Mouse (Mus musculus): ENCODE results near the gene Fcor. TPM values are rescaled to one million over a fixed set of nuclear protein-coding genes. Genes with fewer than 3 reads are reported as not detected.

Fcor gene
- polyA plus RNA-seq, 1 experiment from 2014 or later = 20.9 TPM

GRCm38 (mm10) chr8:3701491-3701890 is 29.3 kb upstream of the Fcor start:
- no peaks in the 10 kb centered on the region for H3K4me1 ChIP-seq (ENCODE audit: control insufficient read depth, insufficient read depth, low read length)
- no peak overlapping the region for H3K9ac ChIP-seq (ENCODE audit: low read depth, low read length)
- no peak for ATAC-seq
- H3K36me3 ChIP-seq (ENCODE audit: control insufficient read depth, insufficient read depth, low read length) = no peaks in the 10 kb centered on the region
- H3K9me3 ChIP-seq (replicated peaks; ENCODE audit: control insufficient read depth, low read length, poor library complexity, severe bottlenecking) = no peaks in the 10 kb centered on the region
- no peak overlapping the region for H3K4me2 ChIP-seq (ENCODE audit: low read length)
- 100% methylated on average over 1 of the region's 1 CpGs for WGBS
- no peak overlapping the region for H3K27ac ChIP-seq (ENCODE audit: low read length)
- H3K27me3 ChIP-seq (ENCODE audit: control insufficient read depth, insufficient read depth, low read depth, low read length) = no peaks in the 10 kb centered on the region
- no peak overlapping the region for H3K4me3 ChIP-seq (ENCODE audit: low read depth, low read length)

- Histone ChIP-seq H3K36me3 (ENCODE audit: control insufficient read depth, insufficient read depth, low read length) (no peaks in the 10 kb centered on the region), H3K27me3 (ENCODE audit: control insufficient read depth, insufficient read depth, low read depth, low read length) (no peaks in the 10 kb centered on the region), H3K4me1 (ENCODE audit: control insufficient read depth, insufficient read depth, low read length) (no peaks in the 10 kb centered on the region), H3K27ac (ENCODE audit: low read length) (no peak within 1 kb of the TSS), H3K9me3 (replicated peaks; ENCODE audit: control insufficient read depth, low read length, poor library complexity, severe bottlenecking) (no peaks in the 10 kb centered on the region), H3K4me2 (ENCODE audit: low read length) (no peak within 1 kb of the TSS), H3K9ac (ENCODE audit: low read depth, low read length) (no peak within 1 kb of the TSS), H3K4me3 (ENCODE audit: low read depth, low read length) (no peak within 1 kb of the TSS)
- WGBS = 91% methylated on average over 3 of the region's 3 CpGs
- no peak for ATAC-seq
Observed at GRCm38 (mm10) chr8:3694121-3694520, 22.0 kb upstream of the Fcor start, which contains the start of gene Fcer2a. Gene Fcer2a, minus strand, starts transcription at chr8:3694175.

- H3K27ac ChIP-seq (ENCODE audit: low read length) = no peak overlapping the region
- 80% methylated on average over 3 of the region's 3 CpGs for WGBS
- no peak overlapping the region for H3K4me3 ChIP-seq (ENCODE audit: low read depth, low read length)
- no peaks in the 10 kb centered on the region for H3K9me3 ChIP-seq (replicated peaks; ENCODE audit: control insufficient read depth, low read length, poor library complexity, severe bottlenecking)
- H3K4me2 ChIP-seq (ENCODE audit: low read length) = no peak overlapping the region
- no peaks in the 10 kb centered on the region for H3K36me3 ChIP-seq (ENCODE audit: control insufficient read depth, insufficient read depth, low read length)
- H3K4me1 ChIP-seq (ENCODE audit: control insufficient read depth, insufficient read depth, low read length) = no peaks in the 10 kb centered on the region
- H3K9ac ChIP-seq (ENCODE audit: low read depth, low read length) = no peak overlapping the region
- H3K27me3 ChIP-seq (ENCODE audit: control insufficient read depth, insufficient read depth, low read depth, low read length) = no peaks in the 10 kb centered on the region
- ATAC-seq = no peak
Observed at GRCm38 (mm10) chr8:3690774-3691173, 18.6 kb upstream of the Fcor start.

- ATAC-seq = no peak
- no peak overlapping the region for H3K4me3 ChIP-seq (ENCODE audit: low read depth, low read length)
- H3K27ac ChIP-seq (ENCODE audit: low read length) = no peak overlapping the region
- H3K4me2 ChIP-seq (ENCODE audit: low read length) = no peak overlapping the region
- no peak overlapping the region for H3K9ac ChIP-seq (ENCODE audit: low read depth, low read length)
- 82% methylated on average over 6 of the region's 6 CpGs for WGBS
- H3K9me3 ChIP-seq (replicated peaks; ENCODE audit: control insufficient read depth, low read length, poor library complexity, severe bottlenecking) = no peaks in the 10 kb centered on the region
- no peaks in the 10 kb centered on the region for H3K27me3 ChIP-seq (ENCODE audit: control insufficient read depth, insufficient read depth, low read depth, low read length)
- H3K36me3 ChIP-seq (ENCODE audit: control insufficient read depth, insufficient read depth, low read length) = no peaks in the 10 kb centered on the region
- no peaks in the 10 kb centered on the region for H3K4me1 ChIP-seq (ENCODE audit: control insufficient read depth, insufficient read depth, low read length)
Observed at GRCm38 (mm10) chr8:3687537-3687936, 15.4 kb upstream of the Fcor start.

- Histone ChIP-seq H3K4me3 (ENCODE audit: low read depth, low read length) (no peak overlapping the region), H3K9me3 (replicated peaks; ENCODE audit: control insufficient read depth, low read length, poor library complexity, severe bottlenecking) (no peaks in the 10 kb centered on the region), H3K27me3 (ENCODE audit: control insufficient read depth, insufficient read depth, low read depth, low read length) (no peaks in the 10 kb centered on the region), H3K4me2 (ENCODE audit: low read length) (no peak overlapping the region), H3K27ac (ENCODE audit: low read length) (no peak overlapping the region), H3K36me3 (ENCODE audit: control insufficient read depth, insufficient read depth, low read length) (peaks cover 5% of the 10 kb centered on the region; the same call in 1 of the 2 replicates), H3K4me1 (ENCODE audit: control insufficient read depth, insufficient read depth, low read length) (no peaks in the 10 kb centered on the region), H3K9ac (ENCODE audit: low read depth, low read length) (no peak overlapping the region)
- ATAC-seq = no peak
- 69% methylated on average over 5 of the region's 5 CpGs for WGBS
Observed at GRCm38 (mm10) chr8:3685422-3685821, 13.3 kb upstream of the Fcor start.

GRCm38 (mm10) chr8:3684530-3684929 is 12.4 kb upstream of the Fcor start:
- Histone ChIP-seq H3K27ac (ENCODE audit: low read length) (no peak overlapping the region), H3K9me3 (replicated peaks; ENCODE audit: control insufficient read depth, low read length, poor library complexity, severe bottlenecking) (no peaks in the 10 kb centered on the region), H3K4me2 (ENCODE audit: low read length) (no peak overlapping the region), H3K4me1 (ENCODE audit: control insufficient read depth, insufficient read depth, low read length) (no peaks in the 10 kb centered on the region), H3K27me3 (ENCODE audit: control insufficient read depth, insufficient read depth, low read depth, low read length) (no peaks in the 10 kb centered on the region), H3K36me3 (ENCODE audit: control insufficient read depth, insufficient read depth, low read length) (peaks cover 14% of the 10 kb centered on the region), H3K9ac (ENCODE audit: low read depth, low read length) (no peak overlapping the region), H3K4me3 (ENCODE audit: low read depth, low read length) (no peak overlapping the region)
- peak; percentile 54 for ATAC-seq

- Histone ChIP-seq H3K9ac (ENCODE audit: low read depth, low read length) (no peak overlapping the region), H3K27me3 (ENCODE audit: control insufficient read depth, insufficient read depth, low read depth, low read length) (no peaks in the 10 kb centered on the region), H3K4me2 (ENCODE audit: low read length) (no peak overlapping the region), H3K9me3 (replicated peaks; ENCODE audit: control insufficient read depth, low read length, poor library complexity, severe bottlenecking) (no peaks in the 10 kb centered on the region), H3K4me1 (ENCODE audit: control insufficient read depth, insufficient read depth, low read length) (no peaks in the 10 kb centered on the region), H3K4me3 (ENCODE audit: low read depth, low read length) (no peak overlapping the region), H3K36me3 (ENCODE audit: control insufficient read depth, insufficient read depth, low read length) (peaks cover 22% of the 10 kb centered on the region), H3K27ac (ENCODE audit: low read length) (no peak overlapping the region)
- no peak for ATAC-seq
- 78% methylated on average over 6 of the region's 6 CpGs for WGBS
Observed at GRCm38 (mm10) chr8:3683408-3684176, 11.4 kb upstream of the Fcor start.

- Histone ChIP-seq H3K9ac (ENCODE audit: low read depth, low read length) (no peak overlapping the region), H3K27ac (ENCODE audit: low read length) (no peak overlapping the region), H3K27me3 (ENCODE audit: control insufficient read depth, insufficient read depth, low read depth, low read length) (no peaks in the 10 kb centered on the region), H3K4me1 (ENCODE audit: control insufficient read depth, insufficient read depth, low read length) (peaks cover 11% of the 10 kb centered on the region), H3K4me2 (ENCODE audit: low read length) (no peak overlapping the region), H3K9me3 (replicated peaks; ENCODE audit: control insufficient read depth, low read length, poor library complexity, severe bottlenecking) (no peaks in the 10 kb centered on the region), H3K36me3 (ENCODE audit: control insufficient read depth, insufficient read depth, low read length) (peaks cover 22% of the 10 kb centered on the region), H3K4me3 (ENCODE audit: low read depth, low read length) (no peak overlapping the region)
- no peak for ATAC-seq
- 91% methylated on average over 5 of the region's 5 CpGs for WGBS
Observed at GRCm38 (mm10) chr8:3682435-3682834, 10.3 kb upstream of the Fcor start.

GRCm38 (mm10) chr8:3679656-3680055 is 7.5 kb upstream of the Fcor start:
- Histone ChIP-seq H3K36me3 (ENCODE audit: control insufficient read depth, insufficient read depth, low read length) (peaks cover 22% of the 10 kb centered on the region), H3K4me1 (ENCODE audit: control insufficient read depth, insufficient read depth, low read length) (peaks cover 18% of the 10 kb centered on the region), H3K9ac (ENCODE audit: low read depth, low read length) (no peak overlapping the region), H3K27me3 (ENCODE audit: control insufficient read depth, insufficient read depth, low read depth, low read length) (no peaks in the 10 kb centered on the region), H3K4me3 (ENCODE audit: low read depth, low read length) (no peak overlapping the region), H3K9me3 (replicated peaks; ENCODE audit: control insufficient read depth, low read length, poor library complexity, severe bottlenecking) (no peaks in the 10 kb centered on the region), H3K4me2 (ENCODE audit: low read length) (no peak overlapping the region), H3K27ac (ENCODE audit: low read length) (no peak overlapping the region)
- WGBS = 96% methylated on average over 5 of the region's 5 CpGs
- ATAC-seq = no peak

Data from midbrain, embryonic 16.5 days (tissue).